Mouse (Mus musculus): ENCODE measurements around the gene Sirt4. TPM values are rescaled to one million over a fixed set of nuclear protein-coding genes. Genes with fewer than 3 reads are reported as not detected.

The Sirt4 gene
- polyA plus RNA-seq, 1 experiment from 2014 or later: 25.0 TPM

- no peaks in the 10 kb centered on the region for H3K27me3 ChIP-seq
- no peaks in the 10 kb centered on the region for H3K36me3 ChIP-seq
- peak; percentile 71 for ATAC-seq (replicated peaks; ENCODE audit: low FRiP score)
- H3K9ac ChIP-seq: peak overlapping the region; percentile 75
- under 1% methylated on average over 39 of the region's 39 CpGs for WGBS
- peak overlapping the region; percentile 32 for H3K4me3 ChIP-seq (replicated peaks)
- peak overlapping the region; percentile 100 for H3K27ac ChIP-seq
- peaks cover 47% of the 10 kb centered on the region for H3K4me1 ChIP-seq
- H3K9me3 ChIP-seq (replicated peaks): no peaks in the 10 kb centered on the region
- peak overlapping the region; percentile 57 for H3K4me2 ChIP-seq
Measured at GRCm38 (mm10) chr5:115488841-115489698, 4.5 kb upstream of the Sirt4 start.

GRCm38 (mm10) chr5:115487942-115488580, 3.5 kb upstream of the Sirt4 start:
- ATAC-seq (replicated peaks; ENCODE audit: low FRiP score): no peak
- H3K4me2 ChIP-seq: 0 out of 2 replicates have a peak overlapping the region, but pooled peaks have one; percentile 57
- H3K4me1 ChIP-seq: peaks cover 43% of the 10 kb centered on the region
- peak overlapping the region; percentile 100; the same call in 1 of the 2 replicates for H3K27ac ChIP-seq
- no peak overlapping the region for H3K4me3 ChIP-seq (replicated peaks)
- H3K36me3 ChIP-seq: no peaks in the 10 kb centered on the region
- H3K27me3 ChIP-seq: no peaks in the 10 kb centered on the region
- 76% methylated on average over 9 of the region's 9 CpGs for WGBS
- H3K9me3 ChIP-seq (replicated peaks): no peaks in the 10 kb centered on the region
- H3K9ac ChIP-seq: no peak overlapping the region

GRCm38 (mm10) chr5:115487353-115487752, 2.8 kb upstream of the Sirt4 start:
- Histone ChIP-seq H3K27ac (no peak overlapping the region), H3K9me3 (replicated peaks) (no peaks in the 10 kb centered on the region), H3K9ac (no peak overlapping the region), H3K27me3 (no peaks in the 10 kb centered on the region), H3K36me3 (no peaks in the 10 kb centered on the region), H3K4me1 (peaks cover 50% of the 10 kb centered on the region), H3K4me2 (no peak overlapping the region), H3K4me3 (replicated peaks) (no peak overlapping the region)
- 86% methylated on average over 8 of the region's 8 CpGs for WGBS
- ATAC-seq (replicated peaks; ENCODE audit: low FRiP score): no peak

GRCm38 (mm10) chr5:115486726-115487125, 2.2 kb upstream of the Sirt4 start:
- Histone ChIP-seq H3K36me3 (no peaks in the 10 kb centered on the region), H3K9me3 (replicated peaks) (no peaks in the 10 kb centered on the region), H3K27me3 (no peaks in the 10 kb centered on the region), H3K27ac (no peak overlapping the region), H3K4me2 (no peak overlapping the region), H3K4me3 (replicated peaks) (no peak overlapping the region), H3K4me1 (peaks cover 48% of the 10 kb centered on the region), H3K9ac (no peak overlapping the region)
- 47% methylated on average over 4 of the region's 4 CpGs for WGBS
- ATAC-seq (replicated peaks; ENCODE audit: low FRiP score): no peak

GRCm38 (mm10) chr5:115485489-115486205, 1.1 kb upstream of the Sirt4 start:
- Histone ChIP-seq H3K4me1 (peaks cover 39% of the 10 kb centered on the region), H3K4me2 (no peak overlapping the region), H3K27ac (peak overlapping the region; percentile 54), H3K4me3 (replicated peaks) (no peak overlapping the region), H3K9me3 (replicated peaks) (no peaks in the 10 kb centered on the region), H3K9ac (no peak overlapping the region), H3K36me3 (no peaks in the 10 kb centered on the region), H3K27me3 (no peaks in the 10 kb centered on the region)
- WGBS: 64% methylated on average over 18 of the region's 18 CpGs
- ATAC-seq (replicated peaks; ENCODE audit: low FRiP score): no peak

GRCm38 (mm10) chr5:115484996-115485395, 471 bp upstream of the Sirt4 start:
- Histone ChIP-seq H3K4me1 (peaks cover 44% of the 10 kb centered on the region), H3K36me3 (no peaks in the 10 kb centered on the region), H3K9me3 (replicated peaks) (no peaks in the 10 kb centered on the region), H3K27me3 (no peaks in the 10 kb centered on the region), H3K4me2 (peak overlapping the region; percentile 70), H3K9ac (no peak overlapping the region), H3K27ac (peak overlapping the region; percentile 85), H3K4me3 (replicated peaks) (peak overlapping the region; percentile 49)
- ATAC-seq (replicated peaks; ENCODE audit: low FRiP score): no peak
- WGBS: 65% methylated on average over 5 of the region's 5 CpGs

GRCm38 (mm10) chr5:115483385-115483784, 1.1 kb downstream of the Sirt4 start:
- Histone ChIP-seq H3K4me1 (peaks cover 40% of the 10 kb centered on the region), H3K27me3 (no peaks in the 10 kb centered on the region), H3K27ac (no peak overlapping the region), H3K9me3 (replicated peaks) (no peaks in the 10 kb centered on the region), H3K36me3 (peaks cover 5% of the 10 kb centered on the region; the same call in 1 of the 2 replicates), H3K9ac (no peak overlapping the region), H3K4me2 (peak overlapping the region; percentile 41; the same call in 1 of the 2 replicates), H3K4me3 (replicated peaks) (peak overlapping the region; percentile 22; the same call in 1 of the 2 replicates)
- WGBS: 32% methylated on average over 6 of the region's 6 CpGs
- no peak for ATAC-seq (replicated peaks; ENCODE audit: low FRiP score)

- Histone ChIP-seq H3K27ac (peak overlapping the region; percentile 4; the same call in 1 of the 2 replicates), H3K9me3 (replicated peaks) (no peaks in the 10 kb centered on the region), H3K36me3 (peaks cover 11% of the 10 kb centered on the region; the same call in 1 of the 2 replicates), H3K4me2 (peak overlapping the region; percentile 41), H3K9ac (peak overlapping the region; percentile 4; the same call in 1 of the 2 replicates), H3K4me1 (peaks cover 40% of the 10 kb centered on the region), H3K4me3 (replicated peaks) (peak overlapping the region; percentile 22), H3K27me3 (no peaks in the 10 kb centered on the region)
- 25% methylated on average over 38 of the region's 38 CpGs for WGBS
- ATAC-seq (replicated peaks; ENCODE audit: low FRiP score): no peak
Measured at GRCm38 (mm10) chr5:115482390-115483265, 1.9 kb downstream of the Sirt4 start.

- Histone ChIP-seq H3K9ac (no peak overlapping the region), H3K4me1 (peaks cover 43% of the 10 kb centered on the region), H3K27me3 (no peaks in the 10 kb centered on the region), H3K9me3 (replicated peaks) (no peaks in the 10 kb centered on the region), H3K4me2 (peak overlapping the region; percentile 53), H3K36me3 (peaks cover 13% of the 10 kb centered on the region; the same call in 1 of the 2 replicates), H3K27ac (no peak overlapping the region), H3K4me3 (replicated peaks) (peak overlapping the region; percentile 25)
- no peak for ATAC-seq (replicated peaks; ENCODE audit: low FRiP score)
- 28% methylated on average over 27 of the region's 27 CpGs for WGBS
Measured at GRCm38 (mm10) chr5:115480101-115480500, 4.4 kb downstream of the Sirt4 start.

- WGBS: 61% methylated on average over 15 of the region's 15 CpGs
- ATAC-seq (replicated peaks; ENCODE audit: low FRiP score): no peak
Measured at GRCm38 (mm10) chr5:115479561-115479960, 5.0 kb downstream of the Sirt4 start.

More at GRCm38 (mm10) chr5:115479561-115479960, 5.0 kb downstream of the Sirt4 start:
- Histone ChIP-seq H3K27me3 (no peaks in the 10 kb centered on the region), H3K4me2 (no peak overlapping the region), H3K36me3 (peaks cover 13% of the 10 kb centered on the region; the same call in 1 of the 2 replicates), H3K4me1 (peaks cover 38% of the 10 kb centered on the region), H3K9ac (no peak overlapping the region), H3K4me3 (replicated peaks) (no peak overlapping the region), H3K27ac (no peak overlapping the region), H3K9me3 (replicated peaks) (no peaks in the 10 kb centered on the region)

All from kidney, embryonic 15.5 days (tissue).